Mouse (Mus musculus) hematopoietic stem cell, adult 5-6 weeks (primary cell): Measurements from ENCODE around the gene Haus8. TPM values are rescaled to one million over a fixed set of nuclear protein-coding genes. Genes with fewer than 3 reads are reported as not detected.

Source experiments
- ATAC-seq, 2 experiments: fragments of 125-278 bp in 1 of 2; replicated peaks in 1 of 2; 2 replicates each; pipeline ENCODE4 v1.8.0; 2016 to 2017; ENCODE audit warnings: inconsistent platforms in 2 of 2, mild to moderate bottlenecking in 2 of 2, moderate number of reproducible peaks in 2 of 2, low read depth in 1 of 2, moderate TSS enrichment in 1 of 2; ENCODE audit not compliant: low FRiP score in 2 of 2, poor library complexity in 2 of 2, severe bottlenecking in 2 of 2, insufficient read depth in 1 of 2, low TSS enrichment in 1 of 2
- total RNA-seq: library from RNA; stranded (forward); fragments of 172-1452, 232-1000 nt; gene quantifications from 2 replicates; pipeline ENCODE4 v1.2.3, GENCODE M21; 2017

The Haus8 gene
- total RNA-seq, 1 experiment from 2014 or later, result 54.6 TPM

- peak; percentile 17 to 36; a peak in 2 of 4 replicates for ATAC-seq
Observed at GRCm38 (mm10) chr8:71214266-71214665, 58.5 kb downstream of the Haus8 start.

GRCm38 (mm10) chr8:71205541-71205967, 67.2 kb downstream of the Haus8 start:
- peak; percentile 94 to 95 for ATAC-seq

Other genes starting within 250 kb of the Haus8 start
- gene Myo9b, start 220 bp downstream of the Haus8 start, total RNA-seq, result 43.6 and 45.6 TPM in 2 replicates
- 178 and 190 TPM in 2 replicates for gene Use1, start 93.9 kb upstream of the Haus8 start, total RNA-seq
- gene Ocel1, start 98.4 kb upstream of the Haus8 start, total RNA-seq, result 14.6 and 16.5 TPM in 2 replicates
- gene Nr2f6, start 109.0 kb upstream of the Haus8 start, total RNA-seq, result 1.7 and 15.0 TPM in 2 replicates
- not detected in 2 replicates for gene Ushbp1, start 122.9 kb upstream of the Haus8 start, total RNA-seq
- 71.4 and 85.8 TPM in 2 replicates for gene Babam1, start 123.9 kb upstream of the Haus8 start, total RNA-seq
- 7.1 and 14.8 TPM in 2 replicates for gene Ankle1, start 133.1 kb upstream of the Haus8 start, total RNA-seq
- gene Abhd8, start 190.7 kb upstream of the Haus8 start, total RNA-seq, result 19.8 and 20.7 TPM in 2 replicates
- 35.8 and 61.7 TPM in 2 replicates for gene Mrpl34, start 192.0 kb upstream of the Haus8 start, total RNA-seq
- gene Dda1, start 196.3 kb upstream of the Haus8 start, total RNA-seq, result 15.8 and 18.9 TPM in 2 replicates
- gene Ano8, start 213.0 kb upstream of the Haus8 start, total RNA-seq, result 6.7 and 9.2 TPM in 2 replicates
- 8.8 and 14.1 TPM in 2 replicates for gene Gtpbp3, start 215.2 kb upstream of the Haus8 start, total RNA-seq
- 0.38 TPM in 1 of 2 replicates, not detected in the other for gene Plvap, start 238.8 kb upstream of the Haus8 start, total RNA-seq